Mouse (Mus musculus): ENCODE data around the gene Gdi2. TPM values are rescaled to one million over a fixed set of nuclear protein-coding genes. Genes with fewer than 3 reads are reported as not detected.

Gene Gdi2
- polyA plus RNA-seq, 1 experiment: 149 TPM

- Histone ChIP-seq H3K4me1 (peaks cover 5% of the 10 kb centered on the region), H3K4me3 (replicated peaks) (no peak overlapping the region), H3K27me3 (replicated peaks) (no peaks in the 10 kb centered on the region), H3K9me3 (0 out of 2 replicates have a peak, but pooled peaks cover 7% of the 10 kb centered on the region), H3K36me3 (replicated peaks; ENCODE audit: low read length) (no peaks in the 10 kb centered on the region)
- TF ChIP-seq GATA1 (IDR thresholded peaks at IDR 0.05; ENCODE audit: borderline replicate concordance, low read length): no peak
- TF ChIP-seq FLI1 (IDR thresholded peaks at IDR 0.05; ENCODE audit: low read length): no peak
Measured at GRCm38 (mm10) chr13:3531692-3532320, 6.1 kb upstream of the Gdi2 start.

DNA sequence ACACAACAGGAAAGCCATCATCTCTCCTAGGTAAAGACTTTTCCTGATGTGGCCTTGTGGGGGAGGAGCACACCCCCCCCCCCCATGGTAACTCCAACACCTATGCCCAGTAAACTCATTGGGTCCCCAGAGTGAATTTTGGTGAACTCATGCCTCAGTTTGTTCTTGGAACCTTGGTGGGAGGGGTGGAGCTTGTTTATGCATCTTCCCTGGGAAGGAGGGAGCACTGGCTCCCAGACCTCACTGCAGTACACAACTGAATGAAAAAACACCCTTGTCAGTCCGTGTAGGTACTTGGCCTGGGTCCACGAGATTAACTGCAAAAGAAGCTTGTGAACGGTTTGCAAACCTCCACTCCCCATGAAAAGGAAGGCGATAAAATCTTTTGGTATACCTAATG is 5.4 kb upstream of the Gdi2 start:
- Histone ChIP-seq H3K9me3 (0 out of 2 replicates have a peak, but pooled peaks cover 7% of the 10 kb centered on the region), H3K27me3 (replicated peaks) (no peaks in the 10 kb centered on the region), H3K36me3 (replicated peaks; ENCODE audit: low read length) (no peaks in the 10 kb centered on the region), H3K4me3 (replicated peaks) (no peak overlapping the region), H3K4me1 (peaks cover 11% of the 10 kb centered on the region)
- TF ChIP-seq FLI1 (IDR thresholded peaks at IDR 0.05; ENCODE audit: low read length) (no peak), GATA1 (IDR thresholded peaks at IDR 0.05; ENCODE audit: borderline replicate concordance, low read length) (no peak)

DNA sequence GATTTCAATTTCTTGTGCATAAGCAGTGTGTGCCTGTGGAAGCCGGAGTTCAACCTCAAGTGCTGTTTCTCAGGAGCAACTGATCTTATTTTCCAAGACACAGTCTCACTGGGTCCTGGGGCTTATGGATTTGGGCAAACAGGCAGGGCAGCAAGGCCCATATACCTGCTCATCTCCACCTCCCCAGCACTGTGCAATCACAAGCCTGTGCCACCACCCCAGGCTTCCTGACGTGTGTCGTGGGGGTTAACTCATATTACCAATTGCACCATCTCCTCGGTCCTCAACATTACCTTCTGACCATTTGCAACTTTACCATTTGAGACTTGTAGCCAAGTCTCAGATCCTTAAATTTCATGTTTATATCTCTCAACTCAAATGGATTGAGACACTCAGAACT is 3.7 kb upstream of the Gdi2 start:
- H3K4me3 ChIP-seq (replicated peaks): no peak overlapping the region
- peaks cover 13% of the 10 kb centered on the region for H3K4me1 ChIP-seq
- H3K9me3 ChIP-seq: 0 out of 2 replicates have a peak, but pooled peaks cover 5% of the 10 kb centered on the region
- H3K36me3 ChIP-seq (replicated peaks; ENCODE audit: low read length): no peaks in the 10 kb centered on the region
- H3K27me3 ChIP-seq (replicated peaks): no peaks in the 10 kb centered on the region
- TF ChIP-seq FLI1 (IDR thresholded peaks at IDR 0.05; ENCODE audit: low read length) (no peak), GATA1 (IDR thresholded peaks at IDR 0.05; ENCODE audit: borderline replicate concordance, low read length) (no peak)

- Histone ChIP-seq H3K27me3 (replicated peaks) (no peaks in the 10 kb centered on the region), H3K4me3 (replicated peaks) (peak overlapping the region; percentile 98), H3K36me3 (replicated peaks; ENCODE audit: low read length) (peaks cover 15% of the 10 kb centered on the region), H3K4me1 (peaks cover 43% of the 10 kb centered on the region), H3K9me3 (0 out of 2 replicates have a peak, but pooled peaks cover 5% of the 10 kb centered on the region)
- TF ChIP-seq GATA1 (IDR thresholded peaks at IDR 0.05; ENCODE audit: borderline replicate concordance, low read length): no peak
- no peak for TF ChIP-seq FLI1 (IDR thresholded peaks at IDR 0.05; ENCODE audit: low read length)
Measured at GRCm38 (mm10) chr13:3538223-3538968, 533 bp downstream of the Gdi2 start.

DNA sequence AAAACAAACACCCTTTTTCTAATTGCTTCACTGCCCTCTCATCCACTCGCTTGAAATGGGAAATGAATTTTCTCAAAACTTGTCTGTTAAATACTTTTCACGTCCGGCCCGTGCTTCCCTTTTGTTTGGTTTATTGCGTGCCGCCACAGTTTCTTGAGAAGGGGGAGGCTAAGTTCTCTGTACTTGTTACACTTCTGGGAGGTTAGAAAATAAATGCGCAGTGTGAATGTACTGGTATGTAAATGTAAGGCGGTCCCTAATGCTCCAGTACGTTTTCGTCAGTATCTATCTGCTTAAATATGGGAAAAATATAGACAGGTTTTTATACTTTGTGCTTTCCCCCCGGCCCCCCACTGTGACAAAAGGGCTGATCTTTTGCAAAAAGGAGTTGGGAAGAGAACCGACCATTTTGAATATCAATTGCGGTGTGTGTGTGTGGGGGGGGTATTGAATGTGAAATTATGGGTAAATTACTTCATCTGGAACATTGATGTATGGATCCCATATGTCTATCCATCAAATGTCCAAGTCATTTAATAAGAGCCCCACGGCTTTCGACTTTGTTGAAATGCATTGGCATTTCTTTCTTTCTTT is 1.2 kb downstream of the Gdi2 start:
- Histone ChIP-seq H3K27me3 (replicated peaks) (no peaks in the 10 kb centered on the region), H3K36me3 (replicated peaks; ENCODE audit: low read length) (peaks cover 20% of the 10 kb centered on the region), H3K9me3 (0 out of 2 replicates have a peak, but pooled peaks cover 5% of the 10 kb centered on the region), H3K4me3 (replicated peaks) (peak overlapping the region; percentile 98), H3K4me1 (peaks cover 50% of the 10 kb centered on the region)
- TF ChIP-seq GATA1 (IDR thresholded peaks at IDR 0.05; ENCODE audit: borderline replicate concordance, low read length): no peak
- no peak for TF ChIP-seq FLI1 (IDR thresholded peaks at IDR 0.05; ENCODE audit: low read length)

DNA sequence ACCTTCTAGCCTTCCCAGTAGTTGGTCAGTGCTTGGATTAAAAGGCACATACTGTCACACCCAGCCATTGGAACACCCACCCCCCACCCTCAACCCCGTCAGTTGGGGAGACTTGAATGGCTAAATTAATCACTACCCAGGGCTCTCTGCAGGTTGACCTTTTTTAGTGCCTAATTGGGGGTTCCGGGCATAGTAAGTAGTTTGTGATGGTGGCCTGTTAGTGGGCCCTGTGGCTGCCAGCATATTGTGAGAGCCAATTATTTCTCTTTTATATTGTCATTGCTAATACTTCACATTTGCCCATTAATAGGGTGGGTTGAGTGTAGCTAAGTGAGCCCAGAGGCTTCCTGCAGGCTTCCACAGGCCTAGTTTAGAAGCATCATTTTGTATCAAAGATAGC is 2.3 kb downstream of the Gdi2 start:
- H3K27me3 ChIP-seq (replicated peaks): no peaks in the 10 kb centered on the region
- H3K4me3 ChIP-seq (replicated peaks): peak overlapping the region; percentile 98
- 0 out of 2 replicates have a peak, but pooled peaks cover 5% of the 10 kb centered on the region for H3K9me3 ChIP-seq
- TF ChIP-seq GATA1 (IDR thresholded peaks at IDR 0.05; ENCODE audit: borderline replicate concordance, low read length) (no peak), FLI1 (IDR thresholded peaks at IDR 0.05; ENCODE audit: low read length) (no peak)
- peaks cover 61% of the 10 kb centered on the region for H3K4me1 ChIP-seq
- peaks cover 24% of the 10 kb centered on the region for H3K36me3 ChIP-seq (replicated peaks; ENCODE audit: low read length)

GRCm38 (mm10) chr13:3541159-3541782 is 3.4 kb downstream of the Gdi2 start:
- Histone ChIP-seq H3K27me3 (replicated peaks) (no peaks in the 10 kb centered on the region), H3K9me3 (0 out of 2 replicates have a peak, but pooled peaks cover 3% of the 10 kb centered on the region), H3K4me1 (peaks cover 72% of the 10 kb centered on the region), H3K4me3 (replicated peaks) (peak overlapping the region; percentile 83), H3K36me3 (replicated peaks; ENCODE audit: low read length) (peaks cover 35% of the 10 kb centered on the region)
- TF ChIP-seq FLI1 (IDR thresholded peaks at IDR 0.05; ENCODE audit: low read length) (no peak), GATA1 (IDR thresholded peaks at IDR 0.05; ENCODE audit: borderline replicate concordance, low read length) (no peak)

DNA sequence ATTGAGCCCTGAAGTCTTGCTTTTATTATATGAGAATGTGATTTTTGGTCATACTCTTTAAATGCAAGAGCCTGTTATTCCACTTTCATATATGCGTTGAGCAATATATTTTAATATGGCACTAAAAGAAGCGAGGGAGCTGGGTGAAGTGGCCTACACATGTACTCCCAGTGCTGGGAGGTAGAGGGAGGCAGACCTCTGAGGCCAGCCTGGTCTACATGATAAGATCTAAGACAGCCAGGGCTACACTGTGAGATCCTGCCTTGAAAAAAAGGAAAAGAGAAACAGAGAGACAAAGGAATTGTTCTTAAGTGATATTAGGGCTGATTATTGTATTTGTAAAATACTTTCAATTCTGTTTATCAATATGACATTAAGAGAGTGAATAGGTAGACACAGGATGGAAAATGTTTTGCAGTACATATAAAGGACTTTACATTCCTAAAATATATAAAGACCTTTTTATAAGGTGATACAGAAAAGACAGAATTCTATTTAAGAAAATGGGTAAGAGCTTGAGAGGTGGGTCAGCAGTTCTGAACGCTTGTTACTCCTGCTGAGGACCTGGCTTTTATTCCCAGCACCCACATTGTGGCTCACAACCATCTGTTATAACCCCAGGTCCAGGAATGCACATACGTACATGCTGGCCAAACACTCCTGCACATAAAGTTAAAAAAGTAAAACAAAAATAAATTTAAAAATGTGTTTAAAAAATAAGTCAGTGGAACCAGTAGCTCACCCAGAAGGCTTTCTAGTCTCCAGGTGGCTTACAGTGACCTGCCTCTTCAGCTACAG is 6.4 kb downstream of the Gdi2 start:
- peaks cover 89% of the 10 kb centered on the region for H3K4me1 ChIP-seq
- H3K4me3 ChIP-seq (replicated peaks): no peak overlapping the region
- H3K9me3 ChIP-seq: no peaks in the 10 kb centered on the region
- TF ChIP-seq GATA1 (IDR thresholded peaks at IDR 0.05; ENCODE audit: borderline replicate concordance, low read length) (no peak), FLI1 (IDR thresholded peaks at IDR 0.05; ENCODE audit: low read length) (no peak)
- no peaks in the 10 kb centered on the region for H3K27me3 ChIP-seq (replicated peaks)
- H3K36me3 ChIP-seq (replicated peaks; ENCODE audit: low read length): peaks cover 64% of the 10 kb centered on the region

GRCm38 (mm10) chr13:3544925-3545324 is 7.1 kb downstream of the Gdi2 start:
- H3K9me3 ChIP-seq: no peaks in the 10 kb centered on the region
- no peaks in the 10 kb centered on the region for H3K27me3 ChIP-seq (replicated peaks)
- peaks cover 70% of the 10 kb centered on the region for H3K36me3 ChIP-seq (replicated peaks; ENCODE audit: low read length)
- H3K4me3 ChIP-seq (replicated peaks): peak overlapping the region; percentile 68
- TF ChIP-seq FLI1 (IDR thresholded peaks at IDR 0.05; ENCODE audit: low read length) (no peak), GATA1 (IDR thresholded peaks at IDR 0.05; ENCODE audit: borderline replicate concordance, low read length) (no peak)
- peaks cover 85% of the 10 kb centered on the region for H3K4me1 ChIP-seq
